Mouse (Mus musculus): ENCODE data around the gene Wbp1.
"Not testable (repeated sequence)": the region's sequence is repeated elsewhere in the genome, so short reads cannot be mapped to it uniquely, and the experiment has no call there.

Gene Wbp1

GRCm38 (mm10) chr6:83120930-83121862 lies at the start of gene Wbp1:
TSS of gene Wbp1 (minus strand) at chr6:83121559.
- peak; percentile 93 for DNase-seq

DNA sequence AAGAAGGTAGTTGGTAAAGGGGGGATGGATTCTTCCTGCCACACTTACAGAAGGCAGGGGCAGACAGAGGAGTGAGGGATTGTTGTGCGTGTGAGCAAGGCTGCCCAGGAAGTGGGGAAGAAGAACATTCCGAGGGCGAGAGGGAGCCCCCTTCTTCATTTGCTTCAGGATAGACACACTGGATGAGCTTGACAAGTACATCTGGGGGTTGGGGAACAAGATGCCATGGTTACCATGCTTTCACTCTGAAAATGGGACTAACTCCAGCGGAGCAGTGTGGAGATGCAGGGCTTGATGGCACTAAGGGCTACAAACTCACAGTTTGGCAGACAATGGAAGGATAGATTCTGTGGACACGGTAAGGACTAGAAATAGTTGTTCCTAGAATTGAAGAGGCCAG lies 49.7 kb upstream of the Wbp1 start:
- no peak for DNase-seq

- no peak for DNase-seq
Measured at GRCm38 (mm10) chr6:83169872-83170271, 48.5 kb upstream of the Wbp1 start.

- DNase-seq = no peak
Measured at GRCm38 (mm10) chr6:83166243-83166630, 44.9 kb upstream of the Wbp1 start.

- DNase-seq = peak; percentile 96
Measured at GRCm38 (mm10) chr6:83165607-83166242, 44.4 kb upstream of the Wbp1 start, which contains the start of gene Dctn1. TSS of gene Dctn1 (plus strand) at chr6:83165920.

- DNase-seq = no peak
Measured at GRCm38 (mm10) chr6:83165026-83165606, 43.8 kb upstream of the Wbp1 start.

DNA sequence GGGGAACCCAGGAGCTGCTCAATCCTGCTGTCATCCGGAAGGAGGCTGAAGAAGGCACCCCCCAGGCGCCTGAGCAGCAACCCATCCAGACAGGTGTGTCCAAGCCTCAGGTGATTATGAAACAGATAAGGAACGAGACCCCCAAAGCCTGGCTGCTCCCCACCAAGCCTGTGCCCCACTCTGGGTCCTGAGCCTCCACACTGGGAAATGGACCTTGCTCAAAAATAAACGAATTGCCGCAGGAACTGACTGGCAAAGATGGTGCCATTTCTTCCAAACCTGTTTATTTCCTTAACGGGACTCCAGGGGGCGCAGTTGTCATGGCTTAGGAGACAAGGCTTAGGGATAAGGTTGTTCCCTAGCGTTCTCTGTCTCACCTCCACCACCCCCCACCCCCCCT lies 41.3 kb upstream of the Wbp1 start:
- DNase-seq = peak; percentile 81

DNA sequence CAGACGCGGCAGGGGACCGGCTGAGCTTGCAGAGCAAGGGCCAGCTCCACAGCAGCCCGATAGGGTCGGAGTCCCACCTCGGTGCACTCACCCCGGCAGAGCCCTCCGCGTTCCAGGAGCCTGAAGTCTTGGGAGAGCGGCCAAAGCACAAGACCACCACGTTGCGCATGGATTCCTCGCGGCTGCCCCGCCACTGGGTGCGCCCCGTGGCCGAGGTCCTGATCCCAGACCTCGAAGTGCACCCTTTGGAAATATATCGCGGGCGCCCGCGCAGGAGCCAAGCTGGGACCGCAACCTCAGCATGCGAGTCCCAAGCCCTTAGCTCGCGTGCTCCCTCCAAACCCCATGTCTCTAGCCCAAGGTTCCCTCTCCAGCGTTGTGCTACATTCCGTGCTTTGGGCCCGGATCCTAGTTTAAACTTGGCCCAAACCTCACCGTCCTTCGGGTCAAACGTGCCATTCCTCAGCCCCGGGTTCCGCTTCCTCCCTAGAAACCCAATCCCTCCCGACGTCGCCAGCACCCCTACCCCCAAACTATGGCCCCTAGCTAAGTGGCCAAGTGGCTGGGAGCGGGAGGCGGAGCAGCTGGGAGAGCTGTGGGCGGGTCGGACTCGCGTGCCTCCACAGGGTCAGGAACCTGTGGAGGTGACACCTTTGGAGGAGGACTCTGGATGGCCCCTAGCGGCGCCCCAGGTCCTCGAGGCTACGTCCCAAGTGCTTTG lies 40.7 kb upstream of the Wbp1 start:
- DNase-seq = no peak

GRCm38 (mm10) chr6:83161442-83161841 lies 40.1 kb upstream of the Wbp1 start:
- no peak for DNase-seq

DNA sequence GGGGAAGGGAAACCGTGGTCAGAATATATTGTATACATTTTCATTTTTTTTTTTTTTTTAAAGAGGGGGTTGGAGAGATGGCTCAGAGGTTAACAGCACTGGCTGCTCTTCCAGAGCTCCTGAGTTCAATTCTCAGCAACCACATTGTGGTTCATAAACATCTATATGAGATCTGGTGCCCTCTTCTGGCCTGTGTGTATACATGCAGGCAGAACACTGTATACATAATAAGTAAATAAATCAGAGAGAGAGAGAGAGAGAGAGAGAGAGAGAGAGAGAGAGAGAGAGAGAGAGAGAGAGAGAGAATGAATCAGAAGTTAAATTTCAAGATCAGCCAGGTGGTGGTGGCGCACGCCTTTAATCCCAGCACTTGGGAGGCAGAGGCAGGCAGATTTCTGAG lies 38.1 kb upstream of the Wbp1 start:
- DNase-seq = not testable (repeated sequence)

GRCm38 (mm10) chr6:83156259-83156684 lies 34.9 kb upstream of the Wbp1 start, which contains the start of the genes Wdr54 and 1700003E16Rik:
TSS of gene Wdr54 (minus strand) at chr6:83156397.
TSS of gene 1700003E16Rik (plus strand) at chr6:83156404.
- DNase-seq = peak; percentile 67

DNA sequence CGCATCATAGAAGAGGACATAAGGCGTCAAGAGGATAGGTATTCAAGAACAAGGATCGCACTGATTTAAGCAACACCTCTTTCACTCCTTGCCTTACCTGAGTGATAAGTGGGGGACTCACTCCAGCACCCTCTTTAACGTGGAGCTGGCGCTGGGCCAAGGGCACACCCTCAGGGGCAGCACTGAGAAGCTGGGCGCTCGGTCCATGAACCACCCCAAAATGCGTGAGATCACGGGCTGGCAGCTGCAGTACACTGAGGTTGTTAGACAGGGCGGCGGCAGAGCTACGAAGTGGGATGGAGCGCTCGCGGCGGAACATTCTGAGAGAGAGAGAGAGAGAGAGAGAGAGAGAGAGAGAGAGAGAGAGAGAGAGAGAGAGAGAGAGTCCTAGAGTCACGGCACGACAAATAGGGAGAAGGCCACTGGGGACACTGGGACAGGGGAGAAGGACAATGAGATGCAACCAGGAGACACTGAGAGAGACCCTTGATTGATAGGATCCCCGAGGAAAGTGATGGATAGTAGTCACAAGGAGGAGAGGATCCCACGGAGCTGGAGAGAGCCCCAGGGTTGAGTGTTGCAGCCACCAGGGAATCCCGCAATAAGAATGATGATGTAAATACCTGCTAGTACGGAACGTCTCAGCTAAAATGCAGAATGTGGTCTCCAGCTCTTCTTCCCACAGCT lies 34.3 kb upstream of the Wbp1 start:
- no peak for DNase-seq

DNA sequence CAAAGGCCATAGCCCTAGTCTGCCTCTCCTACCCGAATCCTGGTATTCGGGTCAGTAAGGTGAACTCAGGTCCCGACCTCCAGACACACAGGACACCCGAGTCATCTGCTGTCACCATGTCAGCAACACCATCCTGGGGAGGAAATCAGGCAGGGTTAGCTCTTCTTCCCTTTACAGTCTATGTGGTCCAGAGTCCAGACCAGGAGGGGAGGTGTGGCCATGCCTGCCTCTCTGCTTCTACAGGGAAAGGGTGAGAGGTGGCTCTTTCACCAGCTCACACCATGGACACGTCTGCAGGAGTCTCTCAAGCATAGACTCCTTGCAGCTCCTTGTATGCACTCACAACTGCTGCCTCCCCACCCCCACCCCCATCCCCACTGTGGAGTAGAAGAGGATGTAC lies 32.1 kb upstream of the Wbp1 start:
- DNase-seq = no peak

- DNase-seq = no peak
Measured at GRCm38 (mm10) chr6:83153038-83153437, 31.7 kb upstream of the Wbp1 start.

DNA sequence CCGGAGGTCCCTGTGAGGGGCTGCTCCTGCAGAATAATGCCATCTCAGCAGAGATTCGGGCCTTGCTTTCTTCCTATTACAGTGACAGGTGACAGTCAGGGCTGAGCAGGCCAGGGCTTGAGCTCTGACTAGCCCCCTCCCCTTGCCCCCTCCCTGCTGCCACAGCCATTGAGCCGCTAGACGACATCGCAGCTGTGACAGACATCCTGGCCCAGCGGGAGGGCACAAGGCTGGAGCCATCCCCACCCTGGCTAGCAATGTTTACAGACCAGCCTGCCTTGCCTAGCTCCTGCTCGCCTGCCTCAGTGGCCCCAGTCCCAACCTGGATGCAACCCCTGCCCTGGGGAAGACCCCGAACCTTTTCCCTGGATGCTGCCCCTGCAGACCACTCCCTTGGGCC lies 30.4 kb upstream of the Wbp1 start:
- DNase-seq = no peak

DNA sequence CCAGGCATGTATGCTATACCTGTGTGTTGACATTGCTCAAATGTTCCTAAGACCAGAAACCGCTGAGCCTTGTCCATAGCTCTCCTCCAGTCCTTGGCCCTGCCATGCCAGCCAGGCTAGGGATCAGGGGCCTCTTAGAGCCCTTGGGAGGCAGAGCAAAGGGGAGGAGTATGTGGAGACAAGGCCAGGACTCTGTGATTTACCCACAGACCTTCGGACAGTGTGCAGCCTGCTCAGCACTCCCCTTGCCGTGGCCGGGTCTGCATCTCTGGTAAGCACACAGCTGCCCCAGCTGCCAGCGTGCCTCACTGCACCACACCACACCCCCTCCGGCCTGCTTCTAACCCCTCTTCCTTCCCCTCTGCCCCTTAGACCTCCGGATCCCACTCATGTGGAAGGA lies 25.9 kb upstream of the Wbp1 start:
- DNase-seq = no peak

DNA sequence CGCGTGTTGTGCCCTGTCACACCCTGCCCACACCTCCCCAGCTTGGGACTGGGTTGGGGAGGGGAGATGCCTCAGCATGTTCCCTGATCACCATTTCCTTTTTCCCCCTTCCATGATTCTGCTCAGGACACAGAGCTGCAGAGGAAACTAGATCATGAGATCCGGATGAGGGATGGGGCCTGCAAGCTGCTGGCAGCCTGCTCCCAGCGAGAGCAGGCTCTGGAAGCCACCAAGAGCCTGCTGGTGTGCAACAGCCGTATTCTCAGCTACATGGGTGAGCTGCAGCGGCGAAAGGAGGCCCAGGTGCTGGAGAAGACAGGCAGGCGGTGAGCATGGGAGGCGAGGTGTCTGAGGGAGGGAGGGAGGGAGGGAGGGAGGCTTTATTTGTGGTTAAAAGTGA lies 24.4 kb upstream of the Wbp1 start:
- no peak for DNase-seq

- no peak for DNase-seq
Measured at GRCm38 (mm10) chr6:83145209-83145608, 23.9 kb upstream of the Wbp1 start.

DNA sequence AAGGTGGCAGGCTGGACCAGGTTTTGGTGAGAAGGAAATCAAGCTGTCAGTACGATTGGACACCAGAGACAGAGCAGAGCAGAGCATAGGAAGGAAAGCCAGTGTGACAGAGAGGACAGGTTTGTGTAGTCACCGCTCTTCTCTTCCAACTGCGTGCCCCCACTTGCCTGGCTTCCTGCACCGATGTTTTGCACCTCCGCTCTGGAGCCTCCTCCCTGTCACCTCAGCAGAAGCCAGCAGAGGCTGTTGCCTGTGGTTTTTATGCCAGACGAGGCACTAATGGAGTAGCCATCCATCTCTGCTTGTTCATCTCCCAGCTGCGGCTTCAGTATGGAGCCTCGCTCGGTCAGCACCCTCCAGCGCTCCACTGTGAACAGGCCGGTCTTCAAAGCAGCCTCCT lies 21.5 kb upstream of the Wbp1 start:
- no peak for DNase-seq

DNA sequence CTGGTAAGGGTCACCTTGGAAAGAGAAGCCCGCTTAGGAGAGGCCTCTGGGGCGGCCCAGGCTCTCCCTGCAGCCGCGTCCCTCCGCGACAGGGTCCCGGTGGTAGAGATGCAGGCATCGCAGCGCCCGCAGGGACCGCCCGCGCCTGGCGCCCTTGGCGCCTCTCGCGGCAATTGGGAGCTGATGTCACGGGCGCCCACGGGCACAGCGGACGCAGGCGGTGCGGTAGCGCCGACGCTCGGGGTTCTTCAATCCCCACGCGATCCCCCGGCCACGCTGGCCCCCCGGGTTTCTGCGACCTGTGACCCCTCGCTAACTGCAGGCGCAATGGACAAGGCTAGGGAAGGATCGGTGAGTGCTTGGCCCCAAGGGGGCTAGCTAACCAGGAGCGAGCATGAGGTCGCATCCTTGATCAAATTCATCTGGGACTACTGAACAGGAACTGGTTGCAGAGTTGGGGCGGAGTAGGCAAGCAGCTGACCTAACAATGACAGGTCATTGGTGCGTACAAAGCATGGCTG lies 20.9 kb upstream of the Wbp1 start:
- DNase-seq = no peak

GRCm38 (mm10) chr6:83141636-83142035 lies 20.3 kb upstream of the Wbp1 start:
- no peak for DNase-seq

GRCm38 (mm10) chr6:83140044-83140443 lies 18.7 kb upstream of the Wbp1 start:
- no peak for DNase-seq
